Mouse (Mus musculus): ENCODE measurements around the gene Adora1.

DNA sequence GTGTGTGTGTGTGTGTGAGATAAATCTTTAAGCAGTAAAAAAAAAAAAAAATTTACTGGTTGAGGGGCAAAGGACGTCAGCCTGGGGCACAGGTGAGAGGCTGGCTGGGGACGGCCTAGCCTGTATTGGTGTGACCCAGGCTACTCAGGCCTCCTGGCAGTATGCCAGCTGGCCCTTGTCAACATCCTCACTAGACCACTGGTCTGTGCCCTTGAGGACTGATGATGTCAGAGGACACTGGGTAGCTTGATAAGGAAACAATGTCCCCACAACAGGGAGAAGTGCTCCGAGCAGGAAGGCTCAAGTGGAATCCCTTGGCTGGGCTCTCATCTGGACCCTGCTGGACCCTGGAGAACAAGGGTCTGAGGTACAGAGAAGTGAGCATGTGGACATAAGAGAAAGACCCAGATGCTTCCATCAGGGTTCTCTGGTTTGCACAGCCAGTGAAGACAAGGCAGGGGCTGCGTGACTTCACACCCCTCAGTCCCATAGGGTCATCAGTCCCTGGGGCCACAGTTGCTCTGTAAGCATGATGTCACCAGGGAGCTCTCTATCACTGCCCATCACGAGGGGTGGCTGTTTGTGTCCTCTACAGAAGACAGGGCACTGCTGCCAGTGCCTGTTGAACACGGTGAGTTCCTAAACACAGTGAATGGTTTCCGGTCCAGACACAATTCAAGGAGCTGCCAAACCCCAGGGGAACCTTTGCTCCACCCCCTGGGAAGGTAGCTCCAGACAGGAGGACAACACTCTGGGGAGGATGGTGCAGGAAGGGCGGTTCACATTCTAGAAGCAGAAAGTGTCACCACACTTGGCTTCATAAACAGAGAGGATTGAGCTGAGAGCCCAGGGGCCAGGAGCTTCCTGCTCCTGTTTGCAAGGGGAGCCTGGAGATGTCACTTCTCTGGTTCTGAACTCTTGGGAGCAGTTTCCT is 12.8 kb downstream of the Adora1 start:
- TF ChIP-seq CTCF (IDR thresholded peaks at IDR 0.05; ENCODE audit: low read depth): no peak
- no peak for TF ChIP-seq EP300 (IDR thresholded peaks at IDR 0.05; ENCODE audit: low read depth)

All from liver, embryonic 14.5 days (tissue).